Mouse (Mus musculus): ENCODE results near the gene Clip1. TPM values are rescaled to one million over a fixed set of nuclear protein-coding genes. Genes with fewer than 3 reads are reported as not detected.
"Not testable (repeated sequence)": the region's sequence is repeated elsewhere in the genome, so short reads cannot be mapped to it uniquely, and the experiment has no call there.

Gene Clip1
- polyA plus RNA-seq (2016; fragmentation: Nextera tagmentation; extraction: Ambion mirVana) = 50.6 and 53.2 TPM in 2 replicates

DNA sequence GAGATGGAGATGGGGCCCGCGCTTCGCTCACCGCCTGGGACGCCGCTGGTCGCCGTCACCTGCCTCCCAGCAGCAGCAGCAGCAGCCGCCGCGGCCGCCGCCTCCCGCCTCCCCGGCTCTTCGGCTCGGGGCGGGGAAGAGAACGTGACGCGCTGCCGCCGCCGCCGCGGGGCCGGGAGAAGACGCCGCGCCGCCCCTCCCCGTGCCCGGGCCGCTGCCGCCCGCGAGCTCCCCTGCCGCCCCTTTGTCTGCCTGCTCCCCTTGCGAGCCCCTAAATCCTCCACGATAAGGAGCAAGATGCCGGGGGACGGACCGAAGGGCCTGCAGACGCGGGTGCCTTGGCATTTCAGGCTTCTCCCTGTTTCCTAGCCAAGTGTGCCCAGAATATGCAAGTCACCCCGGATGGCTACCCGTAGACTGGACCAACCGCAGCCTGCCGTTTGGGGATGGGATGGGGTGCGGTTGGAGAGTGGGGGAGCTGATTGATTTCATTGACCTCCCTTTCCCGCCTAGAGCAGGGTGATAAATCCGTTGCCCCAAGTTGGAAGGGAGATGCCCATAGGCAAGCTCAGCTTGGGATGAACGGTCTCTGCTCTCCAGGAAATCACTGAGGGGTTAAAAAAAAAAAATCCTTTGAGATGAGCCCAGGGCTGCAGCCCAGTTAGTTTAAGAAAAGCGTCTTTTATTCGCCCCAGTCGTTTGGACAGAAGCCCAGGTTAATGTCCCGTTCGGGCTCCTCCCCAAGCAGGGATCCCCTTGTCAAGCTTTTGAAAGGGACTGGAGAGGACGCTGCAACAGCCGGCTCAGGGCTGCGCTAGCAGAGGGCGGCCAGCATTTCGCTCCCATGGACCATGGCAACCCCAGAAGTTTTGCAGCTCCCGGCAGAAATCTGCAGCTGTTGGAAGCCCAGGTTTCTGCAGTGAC, at the start of gene Clip1:
Gene Clip1 (minus strand): TSS at position 398 of the 924 bp plus-strand sequence.
- no peaks in the 10 kb centered on the region for H3K36me3 ChIP-seq
- peak within 1 kb of the TSS; percentile 97 for H3K9ac ChIP-seq
- no peaks in the 10 kb centered on the region for H3K9me3 ChIP-seq
- peak within 1 kb of the TSS; percentile 68 for H3K4me2 ChIP-seq (replicated peaks)
- peaks cover 12% of the 10 kb centered on the region for H3K4me1 ChIP-seq
- H3K4me3 ChIP-seq = peak within 1 kb of the TSS; percentile 95
- WGBS = under 1% methylated on average over 43 of the region's 64 CpGs
- no peaks in the 10 kb centered on the region for H3K27me3 ChIP-seq
- ATAC-seq (ENCODE audit: insufficient number of reproducible peaks, insufficient read depth, low FRiP score, low TSS enrichment) = peak; percentile 69; the same call in 1 of the 2 replicates
- H3K27ac ChIP-seq = peak within 1 kb of the TSS; percentile 97

DNA sequence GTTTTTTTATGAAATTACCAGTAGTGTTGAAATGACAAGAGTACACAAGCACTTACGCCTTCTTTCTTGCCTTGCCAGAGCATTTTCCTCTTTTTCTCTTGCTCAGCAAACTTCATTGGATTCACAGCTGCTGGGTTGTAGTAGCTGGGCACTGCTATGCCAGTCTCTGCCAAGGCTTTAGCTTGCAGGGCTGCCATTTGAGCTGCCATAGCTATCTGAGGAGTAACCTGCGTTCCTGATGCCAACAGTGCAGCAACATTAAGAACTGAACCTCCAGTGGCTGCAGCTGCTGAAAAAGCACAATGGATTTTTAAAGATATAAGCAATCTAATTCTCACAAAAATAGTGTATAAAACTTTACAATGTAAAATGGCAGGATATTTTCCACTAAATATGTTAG, 46.6 kb upstream of the Clip1 start:
- WGBS = 98% methylated on average over 2 of the region's 2 CpGs
- no peak for ATAC-seq (ENCODE audit: insufficient number of reproducible peaks, insufficient read depth, low FRiP score, low TSS enrichment)
- Histone ChIP-seq H3K4me3 (no peak overlapping the region), H3K27ac (no peak overlapping the region), H3K27me3 (no peaks in the 10 kb centered on the region), H3K36me3 (peaks cover 77% of the 10 kb centered on the region), H3K9ac (no peak overlapping the region), H3K4me1 (no peaks in the 10 kb centered on the region), H3K4me2 (replicated peaks) (no peak overlapping the region), H3K9me3 (no peaks in the 10 kb centered on the region)

DNA sequence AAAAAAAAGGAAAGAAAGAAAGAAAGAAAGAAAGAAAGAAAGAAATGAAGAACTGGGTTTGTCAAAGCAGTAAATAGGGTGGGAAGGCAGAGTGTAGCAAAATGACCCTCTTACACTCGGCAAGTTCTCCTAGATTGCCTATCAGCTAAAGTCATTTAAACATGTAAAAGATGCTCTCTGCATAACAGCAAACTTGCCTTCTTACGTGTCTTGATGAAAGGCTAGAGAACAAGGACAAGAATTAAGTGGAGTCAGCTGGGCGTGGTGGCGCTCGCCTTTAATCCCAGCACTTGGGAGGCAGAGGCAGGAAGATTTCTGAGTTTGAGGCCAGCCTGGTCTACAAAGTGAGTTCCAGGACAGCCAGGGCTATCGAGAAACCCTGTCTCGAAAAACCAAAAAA, 39.4 kb upstream of the Clip1 start:
- not testable (repeated sequence) for ATAC-seq (ENCODE audit: insufficient number of reproducible peaks, insufficient read depth, low FRiP score, low TSS enrichment); H3K27me3 ChIP-seq; H3K4me2 ChIP-seq (replicated peaks); H3K4me1 ChIP-seq; H3K4me3 ChIP-seq; H3K27ac ChIP-seq; H3K9me3 ChIP-seq; H3K9ac ChIP-seq
- WGBS = 90% methylated on average over 7 of the region's 7 CpGs
- peaks cover 15% of the 10 kb centered on the region for H3K36me3 ChIP-seq

DNA sequence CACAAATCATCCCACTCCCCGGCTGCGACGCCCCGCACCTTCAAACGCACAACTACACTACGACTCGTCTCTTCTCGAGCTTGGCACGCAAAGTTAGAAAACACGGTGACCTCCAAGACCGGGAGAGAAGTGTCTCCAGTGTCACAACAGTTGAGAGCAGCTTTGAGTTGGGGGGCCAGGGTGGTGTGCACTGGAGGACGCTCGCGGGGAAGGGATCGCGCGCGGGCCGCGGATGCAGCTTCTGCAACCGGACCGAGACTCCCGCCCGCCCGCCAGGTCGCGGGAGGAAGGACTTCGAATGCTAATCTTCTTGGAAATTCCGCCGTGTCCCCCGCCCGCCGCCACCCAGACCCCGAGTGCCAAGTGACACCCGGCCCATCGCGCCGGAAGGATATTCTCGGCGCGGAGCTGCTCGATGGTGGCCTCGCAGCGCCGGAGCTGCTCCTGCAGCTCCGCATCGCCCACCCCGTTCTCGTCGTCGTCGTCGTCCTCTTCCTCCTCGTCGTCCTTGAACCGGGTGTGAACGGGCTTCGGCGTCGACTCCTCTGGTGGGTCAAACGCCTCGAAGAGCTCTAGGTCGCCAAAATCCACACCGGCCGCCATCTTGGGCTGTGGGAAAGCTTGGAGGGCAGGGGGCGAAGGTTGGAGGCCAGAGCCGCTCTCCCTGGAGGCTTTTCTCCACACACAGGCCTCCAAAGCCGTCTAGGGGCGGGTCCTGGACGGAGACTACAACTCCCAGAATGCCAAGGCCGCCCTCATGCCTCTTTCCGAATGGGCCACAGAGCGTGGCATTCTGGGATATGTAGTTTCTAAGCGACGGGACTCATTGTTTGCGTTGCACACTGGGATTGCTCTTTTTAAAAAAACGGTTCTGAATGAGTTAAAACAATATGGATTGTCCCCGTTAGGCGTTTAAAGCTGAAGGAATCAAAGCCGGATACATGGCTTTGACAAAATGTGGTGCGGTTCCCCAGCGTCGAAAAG, 36.2 kb upstream of the Clip1 start, which contains the start of gene Zcchc8:
Gene Zcchc8 (minus strand): TSS at position 773 of the 984 bp plus-strand sequence.
- Histone ChIP-seq H3K36me3 (peaks cover 18% of the 10 kb centered on the region; the same call in 1 of the 2 replicates), H3K4me3 (peak within 1 kb of the TSS; percentile 98), H3K27ac (peak within 1 kb of the TSS; percentile 89), H3K9me3 (no peaks in the 10 kb centered on the region), H3K27me3 (no peaks in the 10 kb centered on the region), H3K4me2 (replicated peaks) (peak within 1 kb of the TSS; percentile 66), H3K9ac (peak within 1 kb of the TSS; percentile 89), H3K4me1 (peaks cover 24% of the 10 kb centered on the region)
- ATAC-seq (ENCODE audit: insufficient number of reproducible peaks, insufficient read depth, low FRiP score, low TSS enrichment) = peak; percentile 99
- under 1% methylated on average over 83 of the region's 83 CpGs for WGBS

DNA sequence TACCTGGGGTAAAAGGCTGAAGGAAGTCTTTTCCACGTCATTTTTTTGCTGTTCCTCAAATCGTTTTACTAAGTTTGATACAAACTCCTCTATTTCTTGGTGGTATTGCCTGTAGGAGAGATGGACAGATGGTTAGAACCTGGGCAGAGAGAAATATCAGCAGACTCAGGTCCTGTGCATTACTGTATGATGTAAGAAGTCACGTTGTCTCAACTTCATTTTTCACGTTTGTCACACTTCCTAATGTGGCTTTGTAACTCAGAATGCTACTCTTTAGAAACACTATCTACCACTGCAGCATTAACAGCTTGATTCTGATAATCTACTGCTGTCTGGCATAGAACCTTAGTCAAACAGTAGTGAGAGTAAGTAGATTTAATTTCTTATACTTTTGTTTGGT, 30.2 kb upstream of the Clip1 start:
- Histone ChIP-seq H3K27ac (no peak overlapping the region), H3K9ac (no peak overlapping the region), H3K27me3 (no peaks in the 10 kb centered on the region), H3K4me1 (peaks cover 24% of the 10 kb centered on the region), H3K4me3 (no peak overlapping the region), H3K9me3 (no peaks in the 10 kb centered on the region), H3K36me3 (peaks cover 77% of the 10 kb centered on the region), H3K4me2 (replicated peaks) (no peak overlapping the region)
- ATAC-seq (ENCODE audit: insufficient number of reproducible peaks, insufficient read depth, low FRiP score, low TSS enrichment) = no peak
- WGBS = 90% methylated on average over 4 of the region's 4 CpGs

DNA sequence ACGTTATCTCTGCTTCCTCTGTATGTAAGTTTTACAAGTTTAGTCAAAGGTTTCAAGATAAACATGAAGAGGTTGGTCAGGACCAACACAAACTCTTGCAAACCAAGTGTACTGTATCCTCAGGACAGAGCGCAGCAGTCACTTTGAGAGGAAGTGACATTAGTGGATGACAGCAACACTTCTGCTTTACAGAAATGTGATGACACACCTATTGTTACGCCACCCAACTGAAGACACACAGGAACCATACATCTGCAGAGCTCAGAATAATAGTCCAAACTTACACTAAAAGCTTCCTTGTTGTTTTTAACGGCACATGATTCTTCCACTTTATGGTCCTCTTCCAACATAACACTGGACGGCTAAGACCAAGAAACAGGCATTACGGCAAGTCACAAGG, 29.4 kb upstream of the Clip1 start:
- 98% methylated on average over 6 of the region's 6 CpGs for WGBS

DNA sequence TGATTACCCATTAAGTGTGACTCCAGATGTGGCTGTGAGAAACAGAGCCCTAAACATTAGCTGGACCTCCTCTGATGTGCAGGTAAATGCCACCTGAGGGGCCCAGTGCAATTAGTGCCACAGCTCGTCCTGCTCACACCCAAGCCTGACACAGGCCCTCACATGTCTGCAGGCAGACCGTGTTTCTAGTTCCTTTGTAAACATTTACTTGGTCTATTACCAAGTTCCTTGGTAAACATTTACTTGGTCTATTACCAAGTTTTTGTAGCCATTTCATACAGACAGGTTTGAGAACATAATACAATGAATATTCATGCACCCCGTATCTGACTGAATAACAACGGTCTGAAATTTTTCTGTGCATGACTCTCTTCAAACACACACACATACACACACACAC, 25.2 kb upstream of the Clip1 start:
- Histone ChIP-seq H3K4me1 (no peaks in the 10 kb centered on the region), H3K4me2 (replicated peaks) (no peak overlapping the region), H3K36me3 (peaks cover 95% of the 10 kb centered on the region), H3K27me3 (no peaks in the 10 kb centered on the region), H3K9ac (no peak overlapping the region), H3K9me3 (no peaks in the 10 kb centered on the region), H3K4me3 (no peak overlapping the region), H3K27ac (no peak overlapping the region)
- 88% methylated on average over 4 of the region's 4 CpGs for WGBS
- ATAC-seq (ENCODE audit: insufficient number of reproducible peaks, insufficient read depth, low FRiP score, low TSS enrichment) = no peak

More for the DNA sequence above, 29.4 kb upstream of the Clip1 start:
- H3K36me3 ChIP-seq = peaks cover 83% of the 10 kb centered on the region
- H3K4me3 ChIP-seq = no peak overlapping the region
- H3K9ac ChIP-seq = no peak overlapping the region
- H3K27ac ChIP-seq = no peak overlapping the region
- ATAC-seq (ENCODE audit: insufficient number of reproducible peaks, insufficient read depth, low FRiP score, low TSS enrichment) = no peak
- peaks cover 16% of the 10 kb centered on the region for H3K4me1 ChIP-seq
- no peaks in the 10 kb centered on the region for H3K27me3 ChIP-seq
- H3K9me3 ChIP-seq = no peaks in the 10 kb centered on the region
- no peak overlapping the region for H3K4me2 ChIP-seq (replicated peaks)

DNA sequence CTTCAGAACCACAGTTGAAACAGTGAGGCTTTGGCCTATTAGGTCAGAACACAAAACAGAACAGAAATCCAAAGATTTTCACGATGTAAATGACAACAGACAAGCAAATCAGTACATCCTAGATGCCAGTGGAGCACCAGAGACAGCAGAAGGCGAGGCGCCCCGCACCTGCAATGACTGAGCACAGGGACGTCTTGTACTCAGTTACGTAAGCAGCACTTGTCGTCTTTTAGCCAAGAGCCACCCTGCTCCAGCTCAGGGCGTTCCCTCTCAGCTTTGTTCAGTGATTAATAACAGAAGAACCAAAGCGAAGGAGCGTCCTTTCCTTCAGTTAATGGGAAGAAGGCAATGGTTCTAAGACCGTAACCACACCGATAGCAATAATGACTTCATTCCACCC, 24.2 kb upstream of the Clip1 start:
- H3K4me1 ChIP-seq = no peaks in the 10 kb centered on the region
- no peaks in the 10 kb centered on the region for H3K27me3 ChIP-seq
- H3K4me3 ChIP-seq = no peak overlapping the region
- H3K27ac ChIP-seq = no peak overlapping the region
- H3K9me3 ChIP-seq = no peaks in the 10 kb centered on the region
- no peak overlapping the region for H3K4me2 ChIP-seq (replicated peaks)
- H3K9ac ChIP-seq = no peak overlapping the region
- no peak for ATAC-seq (ENCODE audit: insufficient number of reproducible peaks, insufficient read depth, low FRiP score, low TSS enrichment)
- peaks cover 94% of the 10 kb centered on the region for H3K36me3 ChIP-seq
- 93% methylated on average over 12 of the region's 12 CpGs for WGBS

DNA sequence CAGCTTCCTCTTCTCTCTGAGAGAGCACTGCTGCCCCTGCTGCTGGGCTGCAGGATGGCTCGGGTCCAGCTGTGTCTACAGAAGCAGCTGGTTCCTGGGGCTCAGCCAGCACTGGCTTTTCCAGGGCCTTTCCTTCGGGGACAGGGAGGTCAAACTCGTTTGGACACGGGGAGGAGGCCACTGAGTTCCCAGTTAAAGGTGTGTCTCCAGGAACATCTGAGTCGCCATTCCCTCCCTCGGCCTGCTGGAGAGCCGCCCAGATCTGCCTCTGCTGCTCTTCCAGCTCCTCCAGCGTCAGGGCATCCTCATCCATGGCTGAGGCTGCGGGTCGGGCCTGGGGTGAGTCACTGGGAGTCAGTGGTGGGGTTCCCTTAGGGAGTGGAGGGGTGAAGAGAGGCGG, 16.2 kb upstream of the Clip1 start:
- no peak overlapping the region for H3K4me3 ChIP-seq
- H3K4me1 ChIP-seq = no peaks in the 10 kb centered on the region
- no peak overlapping the region for H3K27ac ChIP-seq
- H3K9ac ChIP-seq = no peak overlapping the region
- ATAC-seq (ENCODE audit: insufficient number of reproducible peaks, insufficient read depth, low FRiP score, low TSS enrichment) = no peak
- H3K4me2 ChIP-seq (replicated peaks) = no peak overlapping the region
- 76% methylated on average over 11 of the region's 11 CpGs for WGBS
- no peaks in the 10 kb centered on the region for H3K27me3 ChIP-seq
- peaks cover 76% of the 10 kb centered on the region for H3K36me3 ChIP-seq
- H3K9me3 ChIP-seq = no peaks in the 10 kb centered on the region

DNA sequence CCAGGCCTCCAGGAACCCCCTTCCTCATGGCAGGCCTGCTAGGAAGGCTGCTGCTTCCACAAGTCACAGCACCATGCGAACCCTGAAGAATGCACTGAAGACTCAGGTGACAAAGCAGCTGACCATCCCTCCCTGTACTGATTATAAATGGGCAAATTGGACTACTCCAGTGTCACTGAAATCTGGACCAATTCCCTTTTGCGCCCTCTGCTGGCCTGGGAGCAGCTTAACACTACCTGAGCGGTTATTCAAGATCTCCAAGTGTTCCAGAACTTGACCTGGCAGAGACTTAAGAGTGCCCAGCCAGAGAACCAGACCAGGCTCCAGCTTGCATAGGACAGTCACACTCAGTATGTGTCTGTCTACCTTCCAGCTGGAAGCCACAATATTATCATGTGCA, 14.8 kb upstream of the Clip1 start:
- Histone ChIP-seq H3K4me2 (replicated peaks) (no peak overlapping the region), H3K9me3 (no peaks in the 10 kb centered on the region), H3K27me3 (no peaks in the 10 kb centered on the region), H3K27ac (no peak overlapping the region), H3K4me3 (no peak overlapping the region), H3K9ac (no peak overlapping the region), H3K36me3 (peaks cover 63% of the 10 kb centered on the region), H3K4me1 (0 out of 2 replicates have a peak, but pooled peaks cover 2% of the 10 kb centered on the region)
- no peak; the same call in 1 of the 2 replicates for ATAC-seq (ENCODE audit: insufficient number of reproducible peaks, insufficient read depth, low FRiP score, low TSS enrichment)
- 27% methylated on average over 3 of the region's 3 CpGs for WGBS

DNA sequence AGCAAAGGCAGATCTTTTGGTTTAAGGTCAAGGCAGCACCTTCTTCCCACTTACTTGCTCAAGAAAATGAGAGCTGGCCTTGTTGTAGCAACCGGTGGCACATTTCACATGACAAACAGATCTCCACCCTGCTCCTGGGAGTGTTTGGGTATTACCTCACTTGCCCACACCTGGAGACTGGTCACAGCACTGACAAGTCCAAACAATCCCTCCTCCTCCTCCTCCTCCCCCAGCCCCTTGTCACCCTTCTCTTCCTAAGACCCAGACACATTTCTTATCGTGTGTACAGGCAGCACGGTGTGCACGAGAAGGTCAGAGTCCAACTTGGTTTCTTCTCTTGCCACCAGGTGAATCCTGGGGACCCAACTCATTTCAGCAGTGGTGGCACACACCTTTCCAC, 12.5 kb upstream of the Clip1 start:
- 82% methylated on average over 4 of the region's 4 CpGs for WGBS
- H3K36me3 ChIP-seq = peaks cover 42% of the 10 kb centered on the region
- no peaks in the 10 kb centered on the region for H3K9me3 ChIP-seq
- H3K4me1 ChIP-seq = 0 out of 2 replicates have a peak, but pooled peaks cover 2% of the 10 kb centered on the region
- no peak overlapping the region for H3K27ac ChIP-seq
- no peak for ATAC-seq (ENCODE audit: insufficient number of reproducible peaks, insufficient read depth, low FRiP score, low TSS enrichment)
- no peak overlapping the region for H3K4me2 ChIP-seq (replicated peaks)
- no peaks in the 10 kb centered on the region for H3K27me3 ChIP-seq
- no peak overlapping the region for H3K9ac ChIP-seq
- no peak overlapping the region for H3K4me3 ChIP-seq

Data from embryonic facial prominence, embryonic 12.5 days (tissue).